Mouse (Mus musculus) Muller cell, postnatal 12 days (primary cell): ENCODE measurements around the gene Hk1.

Experiments used
- DNase-seq: peaks from one replicate; pipeline ENCODE4 v3.0.0-alpha.2; 2015; ENCODE audit errors: inconsistent ontology term

The Hk1 gene

DNA sequence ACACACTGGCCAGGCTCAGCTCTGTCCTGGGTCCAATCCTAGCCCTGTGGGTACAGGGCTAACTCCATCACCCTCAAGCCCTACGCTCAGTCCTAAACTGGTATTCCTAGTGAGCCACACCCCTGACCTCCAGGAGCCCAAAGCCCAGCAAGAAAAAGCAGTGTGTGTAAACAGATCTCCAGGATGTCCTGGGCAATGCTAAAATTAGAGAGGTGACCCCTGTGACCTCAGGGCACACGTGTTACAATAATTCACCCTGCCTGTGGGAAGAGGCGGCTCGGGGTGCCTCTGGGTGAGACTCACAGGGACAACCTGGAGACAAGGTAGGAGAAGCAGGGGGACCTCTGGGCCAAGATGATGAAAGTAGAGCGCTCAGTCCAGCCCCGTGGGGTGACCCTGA is 155.5 kb downstream of the Hk1 start:
- DNase-seq, result no peak

DNA sequence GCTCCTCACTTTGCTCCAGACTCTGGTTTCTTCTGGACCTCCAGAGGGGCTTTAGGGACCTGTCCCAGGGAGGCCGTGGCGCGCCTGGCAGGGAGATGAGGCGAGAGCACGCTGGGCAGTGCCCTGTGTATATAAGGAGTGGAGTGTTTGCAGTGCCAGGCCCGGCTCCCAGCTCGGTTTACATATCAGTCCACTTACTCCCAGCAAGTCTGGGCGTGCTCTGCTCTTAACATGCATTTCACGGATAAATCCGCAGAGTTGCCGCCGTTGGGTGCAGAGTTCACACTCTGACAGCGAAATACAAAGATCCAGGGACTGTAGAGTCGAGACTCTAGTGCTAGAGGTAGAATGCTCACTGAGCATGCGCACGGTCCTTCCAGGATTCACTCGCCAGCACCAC is 156.9 kb downstream of the Hk1 start:
- no peak for DNase-seq

DNA sequence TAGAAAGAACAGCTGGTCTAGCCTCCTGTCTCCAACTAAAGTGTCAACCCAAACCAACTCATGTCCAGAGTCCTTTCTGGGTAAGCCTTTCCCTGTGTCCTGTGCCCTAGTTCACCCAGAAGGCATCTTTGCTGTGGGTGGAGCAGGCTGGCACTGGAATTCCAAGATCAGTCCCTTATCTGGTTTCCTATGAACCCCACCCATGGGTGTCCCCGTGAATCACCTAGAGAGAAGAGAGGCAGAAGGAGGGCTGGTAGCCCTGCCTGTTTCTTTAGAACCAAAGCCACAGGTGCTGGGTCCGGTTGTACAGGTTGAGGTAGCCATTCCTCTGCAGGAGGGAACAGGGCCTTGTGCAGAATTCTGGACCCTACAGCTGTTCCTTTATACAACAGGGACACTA is 158.1 kb downstream of the Hk1 start:
- DNase-seq, result no peak

DNA sequence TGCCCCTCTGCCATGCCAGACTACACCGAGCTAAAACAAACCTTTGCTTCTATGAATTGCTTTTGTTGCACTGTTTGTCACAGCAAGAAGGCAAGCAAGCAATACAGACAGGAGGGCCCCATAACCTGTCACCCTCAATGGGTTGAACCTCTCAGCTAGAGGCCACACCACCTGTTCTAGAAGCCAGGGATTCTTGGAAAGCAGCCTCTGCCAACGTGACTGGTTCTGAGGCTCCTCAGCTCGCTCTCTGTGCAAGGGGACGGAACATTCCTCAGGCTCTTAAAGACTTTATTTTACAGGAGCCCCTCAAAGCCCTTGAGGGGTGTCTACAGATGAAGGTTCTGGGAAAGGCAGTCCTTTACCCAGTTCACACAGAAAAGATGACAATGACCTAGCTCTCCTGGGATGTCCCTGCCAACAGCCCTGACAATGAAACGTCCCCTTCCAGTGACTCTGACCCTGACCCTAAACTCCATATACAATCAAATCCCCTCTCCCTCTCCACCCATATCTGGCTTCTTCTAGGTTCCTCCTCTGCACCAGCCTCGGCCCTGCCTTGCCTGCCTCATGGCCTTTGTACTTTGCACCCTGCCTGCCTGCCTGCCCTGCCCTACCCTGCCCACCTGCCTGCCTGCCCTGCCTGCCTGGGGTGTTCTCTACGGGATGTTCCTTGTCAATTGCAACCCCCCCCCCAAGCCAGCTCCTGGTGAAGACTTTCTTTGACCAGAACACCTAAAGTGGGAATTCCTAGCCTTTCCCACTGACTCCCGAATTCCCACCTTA is 158.8 kb downstream of the Hk1 start:
- no peak for DNase-seq
